Mouse (Mus musculus) forebrain, embryonic 16.5 days (tissue): Measurements from ENCODE around the gene Pink1. TPM values are rescaled to one million over a fixed set of nuclear protein-coding genes. Genes with fewer than 3 reads are reported as not detected.

Experiments
- ATAC-seq: fragments of 200-750 bp; cut with Nextera tagmentation; 2 replicates; pipeline ENCODE4 v1.8.0; 2017; ENCODE audit warnings: mild to moderate bottlenecking, moderate library complexity
- H3K27ac ChIP-seq: fragments of 300-500 bp; sonication (generic); 2 replicates; pipeline ENCODE4 v1.5.1; 2014; ENCODE audit warnings: low read length, control low read depth
- H3K27me3 ChIP-seq: fragments of 300-500 bp; sonication (generic); replicated peaks from 2 replicates; pipeline ENCODE4 v1.6.1; 2014; ENCODE audit warnings: low read length; ENCODE audit not compliant: control insufficient read depth, insufficient read depth
- H3K36me3 ChIP-seq: fragments of 300-500 bp; sonication (generic); 2 replicates; pipeline ENCODE4 v1.6.1; 2014; ENCODE audit not compliant: control insufficient read depth, insufficient read depth
- H3K4me1 ChIP-seq: fragments of 300-500 bp; sonication (generic); replicated peaks from 2 replicates; pipeline ENCODE4 v1.6.1; 2014; ENCODE audit warnings: low read length; ENCODE audit not compliant: control insufficient read depth, insufficient read depth
- H3K4me2 ChIP-seq: fragments of 300-500 bp; sonication (generic); 2 replicates; pipeline ENCODE4 v1.6.1; 2014; ENCODE audit warnings: mild to moderate bottlenecking, low read length, control low read depth
- H3K4me3 ChIP-seq: fragments of 300-500 bp; sonication (generic); replicated peaks from 2 replicates; pipeline ENCODE4 v1.5.1; 2014; ENCODE audit warnings: mild to moderate bottlenecking, low read length, control low read depth
- H3K9ac ChIP-seq: fragments of 300-500 bp; sonication (generic); replicated peaks from 2 replicates; pipeline ENCODE4 v1.6.1; 2014; ENCODE audit warnings: low read depth, low read length, control low read depth
- H3K9me3 ChIP-seq: fragments of 300-500 bp; sonication (generic); 2 replicates; pipeline ENCODE4 v1.6.1; 2016; ENCODE audit warnings: low read length; ENCODE audit not compliant: control insufficient read depth
- WGBS: fragments of 180-500 bp; shearing (Covaris S2); extraction: QIAGEN DNeasy Blood & Tissue Kit; methylation state at CpG from one replicate; pipeline ENCODE4 v1.1.7; 2014; 5-methylcytosine and 5-hydroxymethylcytosine counted together
- polyA plus RNA-seq: library from polyadenylated mRNA; unstranded; fragments of >200 nt; fragmentation: Nextera tagmentation; extraction: Ambion mirVana; gene quantifications from 2 replicates; pipeline ENCODE4 v1.2.1, GENCODE M21; 2015

The Pink1 gene
- polyA plus RNA-seq, 1 experiment from 2014 or later: 92.8 TPM

GRCm38 (mm10) chr4:138322692-138323091, 3.4 kb downstream of the Pink1 start:
- no peaks in the 10 kb centered on the region for H3K27me3 ChIP-seq
- H3K4me2 ChIP-seq: no peak overlapping the region
- WGBS: 9% methylated on average over 4 of the region's 4 CpGs

GRCm38 (mm10) chr4:138321488-138321887, 4.6 kb downstream of the Pink1 start:
- H3K27me3 ChIP-seq: no peaks in the 10 kb centered on the region
- H3K4me1 ChIP-seq: peaks cover 16% of the 10 kb centered on the region; the same call in 1 of the 2 replicates
- H3K9ac ChIP-seq: no peak overlapping the region
- H3K36me3 ChIP-seq: peaks cover 7% of the 10 kb centered on the region
- no peak overlapping the region for H3K4me3 ChIP-seq
- H3K9me3 ChIP-seq: no peaks in the 10 kb centered on the region
- 76% methylated on average over 7 of the region's 7 CpGs for WGBS
- no peak overlapping the region for H3K27ac ChIP-seq
- H3K4me2 ChIP-seq: no peak overlapping the region
- ATAC-seq: no peak

More at GRCm38 (mm10) chr4:138322692-138323091, 3.4 kb downstream of the Pink1 start:
- peak overlapping the region; percentile 19; the same call in 1 of the 2 replicates for H3K27ac ChIP-seq
- no peak for ATAC-seq
- no peaks in the 10 kb centered on the region for H3K9me3 ChIP-seq
- H3K4me1 ChIP-seq: peaks cover 17% of the 10 kb centered on the region; the same call in 1 of the 2 replicates
- no peak overlapping the region for H3K9ac ChIP-seq
- H3K36me3 ChIP-seq: 0 out of 2 replicates have a peak, but pooled peaks cover 2% of the 10 kb centered on the region
- H3K4me3 ChIP-seq: no peak overlapping the region

GRCm38 (mm10) chr4:138320711-138321110, 5.4 kb downstream of the Pink1 start:
- no peak overlapping the region for H3K4me2 ChIP-seq
- H3K9ac ChIP-seq: no peak overlapping the region
- H3K4me3 ChIP-seq: no peak overlapping the region
- no peaks in the 10 kb centered on the region for H3K9me3 ChIP-seq
- ATAC-seq: no peak
- no peak overlapping the region for H3K27ac ChIP-seq
- H3K36me3 ChIP-seq: peaks cover 10% of the 10 kb centered on the region
- peaks cover 13% of the 10 kb centered on the region; the same call in 1 of the 2 replicates for H3K4me1 ChIP-seq
- 82% methylated on average over 11 of the region's 11 CpGs for WGBS
- no peaks in the 10 kb centered on the region for H3K27me3 ChIP-seq

GRCm38 (mm10) chr4:138319508-138319907, 6.6 kb downstream of the Pink1 start:
- Histone ChIP-seq H3K27ac (no peak overlapping the region), H3K4me1 (peaks cover 9% of the 10 kb centered on the region; the same call in 1 of the 2 replicates), H3K9ac (no peak overlapping the region), H3K4me3 (no peak overlapping the region), H3K36me3 (peaks cover 15% of the 10 kb centered on the region), H3K4me2 (no peak overlapping the region), H3K9me3 (no peaks in the 10 kb centered on the region), H3K27me3 (no peaks in the 10 kb centered on the region)
- 32% methylated on average over 10 of the region's 10 CpGs for WGBS
- peak; percentile 24; the same call in 1 of the 2 replicates for ATAC-seq

GRCm38 (mm10) chr4:138318509-138319266, 7.4 kb downstream of the Pink1 start:
- H3K9me3 ChIP-seq: no peaks in the 10 kb centered on the region
- no peak overlapping the region for H3K27ac ChIP-seq
- H3K4me1 ChIP-seq: peaks cover 6% of the 10 kb centered on the region; the same call in 1 of the 2 replicates
- 59% methylated on average over 6 of the region's 6 CpGs for WGBS
- H3K4me3 ChIP-seq: no peak overlapping the region
- H3K36me3 ChIP-seq: peaks cover 17% of the 10 kb centered on the region
- peak; percentile 48; the same call in 1 of the 2 replicates for ATAC-seq
- no peak overlapping the region for H3K9ac ChIP-seq
- H3K4me2 ChIP-seq: no peak overlapping the region
- H3K27me3 ChIP-seq: no peaks in the 10 kb centered on the region

- ATAC-seq: no peak
- peaks cover 27% of the 10 kb centered on the region for H3K36me3 ChIP-seq
- no peaks in the 10 kb centered on the region for H3K27me3 ChIP-seq
- no peaks in the 10 kb centered on the region for H3K9me3 ChIP-seq
- H3K4me2 ChIP-seq: no peak overlapping the region
- no peak overlapping the region for H3K4me3 ChIP-seq
- H3K27ac ChIP-seq: no peak overlapping the region
- no peaks in the 10 kb centered on the region for H3K4me1 ChIP-seq
- no peak overlapping the region for H3K9ac ChIP-seq
- WGBS: 92% methylated on average over 6 of the region's 6 CpGs
Observed at GRCm38 (mm10) chr4:138316369-138316768, 9.7 kb downstream of the Pink1 start.

GRCm38 (mm10) chr4:138315781-138316180, 10.3 kb downstream of the Pink1 start:
- Histone ChIP-seq H3K4me1 (no peaks in the 10 kb centered on the region), H3K9ac (no peak overlapping the region), H3K4me3 (no peak overlapping the region), H3K27me3 (no peaks in the 10 kb centered on the region), H3K9me3 (no peaks in the 10 kb centered on the region), H3K4me2 (no peak overlapping the region), H3K27ac (no peak overlapping the region), H3K36me3 (peaks cover 27% of the 10 kb centered on the region)
- no peak for ATAC-seq
- WGBS: 72% methylated on average over 9 of the region's 9 CpGs

GRCm38 (mm10) chr4:138313795-138314194, 12.3 kb downstream of the Pink1 start:
- Histone ChIP-seq H3K27ac (no peak overlapping the region), H3K9me3 (no peaks in the 10 kb centered on the region), H3K36me3 (peaks cover 33% of the 10 kb centered on the region), H3K4me3 (no peak overlapping the region), H3K4me1 (no peaks in the 10 kb centered on the region), H3K4me2 (no peak overlapping the region), H3K9ac (no peak overlapping the region), H3K27me3 (no peaks in the 10 kb centered on the region)
- no peak for ATAC-seq
- WGBS: 81% methylated on average over 4 of the region's 4 CpGs

- H3K9me3 ChIP-seq: no peaks in the 10 kb centered on the region
- no peak overlapping the region for H3K27ac ChIP-seq
- H3K4me3 ChIP-seq: no peak overlapping the region
- no peak overlapping the region for H3K9ac ChIP-seq
- 94% methylated on average over 11 of the region's 11 CpGs for WGBS
- H3K4me1 ChIP-seq: no peaks in the 10 kb centered on the region
- no peak overlapping the region for H3K4me2 ChIP-seq
- H3K27me3 ChIP-seq: no peaks in the 10 kb centered on the region
- peaks cover 37% of the 10 kb centered on the region for H3K36me3 ChIP-seq
- ATAC-seq: no peak
Observed at GRCm38 (mm10) chr4:138313021-138313420, 13.1 kb downstream of the Pink1 start.
